Mouse (Mus musculus): ENCODE measurements around the gene Ppox.
A peak's percentile ranks its signal among the peaks of the same experiment; 100 is the strongest.

The Ppox gene

DNA sequence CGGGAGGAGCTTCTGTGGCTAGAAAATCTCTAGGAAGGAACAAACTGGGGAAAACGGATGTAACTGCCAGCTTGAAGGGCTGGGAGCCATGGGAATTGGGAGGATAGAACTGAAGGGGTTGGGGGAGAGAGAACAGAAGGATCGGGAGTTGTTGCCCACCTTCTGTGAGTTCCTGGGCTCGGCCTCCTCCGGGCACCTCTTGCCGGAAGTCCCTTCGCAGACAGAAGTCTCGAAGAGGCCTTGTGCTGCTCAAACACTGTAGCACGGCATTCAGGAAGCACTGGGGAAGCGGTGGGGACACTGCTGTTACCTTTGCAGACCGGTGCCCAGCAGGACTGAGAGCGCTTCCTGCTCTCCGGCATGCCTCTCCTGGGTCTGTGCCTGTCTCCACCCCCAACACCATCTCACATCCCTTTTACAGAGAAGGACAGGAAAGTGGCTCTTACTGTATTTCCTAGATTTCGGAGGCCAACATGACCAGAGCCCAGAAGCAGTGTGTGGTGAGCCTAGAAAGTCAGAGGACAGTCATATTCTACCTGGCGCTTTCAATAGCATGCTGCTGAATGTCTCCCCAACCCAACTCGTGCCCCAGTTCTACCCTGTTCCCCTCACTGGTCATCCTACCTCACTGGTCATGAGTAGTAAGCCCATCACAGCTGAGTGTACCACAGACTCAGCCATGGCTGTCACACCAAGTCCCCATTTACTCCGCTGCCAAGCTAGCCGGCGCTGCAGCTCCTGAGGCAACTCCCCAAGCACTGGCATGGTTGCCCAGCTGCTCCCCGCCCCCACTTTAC is 4.3 kb upstream of the Ppox start:
- no peak for DNase-seq (ENCODE audit: low read depth)

GRCm38 (mm10) chr1:171284491-171284890 is 3.5 kb upstream of the Ppox start:
- DNase-seq (ENCODE audit: low read depth): no peak

DNA sequence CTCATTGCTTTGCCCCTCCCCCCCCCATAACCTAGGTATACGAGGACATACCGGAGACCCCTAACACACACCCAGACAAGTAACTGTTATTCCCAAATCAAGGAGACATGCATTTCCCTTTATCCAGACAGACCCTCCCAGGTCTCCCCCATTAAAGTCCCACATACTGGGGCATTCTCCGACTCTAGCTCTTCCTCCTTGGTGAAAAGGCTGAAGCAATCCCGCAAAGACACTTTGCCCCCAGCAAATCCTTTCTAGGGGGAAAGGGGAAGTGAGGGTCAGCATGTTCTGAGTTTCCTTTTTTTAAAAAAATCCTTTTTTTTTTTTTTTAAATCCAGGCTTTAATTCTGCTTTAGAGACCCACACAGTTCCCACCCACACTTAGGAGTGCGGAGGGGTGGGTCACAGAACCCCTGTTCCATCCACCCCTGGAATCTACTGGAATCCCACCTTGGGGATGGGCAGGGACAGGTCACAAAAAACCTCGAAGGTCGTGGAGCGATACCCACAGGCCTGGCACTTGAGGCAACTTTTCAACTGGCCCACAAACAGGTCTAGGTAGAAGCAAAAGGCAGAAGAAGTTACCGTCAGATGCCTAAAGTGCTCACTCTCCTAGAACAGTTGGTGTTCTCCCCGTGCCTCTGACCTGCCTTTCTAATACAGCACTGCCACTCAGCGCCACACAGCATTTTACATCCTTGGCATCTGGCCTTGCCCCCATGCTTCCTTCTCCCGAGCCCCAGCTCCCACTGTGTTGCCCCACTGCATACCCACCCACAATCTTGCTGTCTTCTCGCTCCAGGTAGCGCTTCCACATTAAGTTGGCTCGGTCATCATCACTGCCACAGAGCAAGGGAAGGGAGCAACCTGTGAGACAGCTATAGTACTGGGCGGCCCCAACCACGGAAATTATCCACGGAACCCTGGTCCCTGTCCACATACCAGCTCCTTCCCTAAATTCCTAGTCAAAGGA is 2.5 kb upstream of the Ppox start:
- DNase-seq (ENCODE audit: low read depth): no peak

- no peak for DNase-seq (ENCODE audit: low read depth)
These were observed 1.3 kb upstream of the Ppox start for GRCm38 (mm10) chr1:171282086-171282805.

GRCm38 (mm10) chr1:171281528-171281923 is 540 bp upstream of the Ppox start:
- peak; percentile 90 for DNase-seq (ENCODE audit: low read depth)

GRCm38 (mm10) chr1:171280250-171280915 is 603 bp downstream of the Ppox start:
- DNase-seq (ENCODE audit: low read depth): no peak

DNA sequence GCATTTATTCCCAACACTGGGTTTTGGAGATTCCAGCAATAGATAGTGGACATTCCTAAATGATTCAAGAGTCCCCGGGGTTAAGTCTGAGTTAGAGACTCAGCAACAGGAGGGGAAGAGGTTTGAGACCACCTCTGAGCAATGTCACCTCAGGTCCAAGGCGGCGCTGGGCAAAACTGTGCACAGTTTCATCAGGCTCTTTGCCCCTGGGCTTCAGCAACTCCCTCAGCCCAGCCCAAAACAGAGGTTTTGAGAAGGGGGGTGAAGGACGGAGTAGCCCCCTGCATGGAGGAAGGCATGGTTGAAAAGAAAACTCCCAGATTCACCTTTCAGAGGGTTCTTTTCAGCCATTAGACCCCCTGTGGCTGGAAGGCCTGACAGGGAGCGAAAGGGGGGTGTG is 1.3 kb downstream of the Ppox start:
- no peak for DNase-seq (ENCODE audit: low read depth)

- no peak for DNase-seq (ENCODE audit: low read depth)
These were observed 1.8 kb downstream of the Ppox start for GRCm38 (mm10) chr1:171279012-171279705.

DNA sequence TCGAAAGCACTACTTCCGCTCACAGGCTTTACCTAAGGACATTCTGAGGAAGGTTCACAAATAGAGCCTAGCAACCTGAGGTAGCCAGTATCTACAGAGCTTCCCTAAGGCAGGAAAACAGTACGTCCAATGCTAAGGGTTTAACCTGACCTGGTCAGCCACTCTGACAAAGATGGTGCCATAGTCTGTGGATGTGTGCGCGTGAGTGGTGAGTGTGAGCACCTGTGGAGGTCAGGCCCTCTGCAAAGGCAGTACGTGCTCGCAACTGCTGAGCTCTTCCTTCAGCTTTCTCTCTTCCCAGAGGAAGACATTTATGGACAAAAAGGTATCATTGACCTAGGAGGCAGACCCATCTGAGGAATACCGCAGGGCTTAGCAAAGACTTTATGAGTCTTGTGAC is 2.5 kb downstream of the Ppox start:
- no peak for DNase-seq (ENCODE audit: low read depth)

DNA sequence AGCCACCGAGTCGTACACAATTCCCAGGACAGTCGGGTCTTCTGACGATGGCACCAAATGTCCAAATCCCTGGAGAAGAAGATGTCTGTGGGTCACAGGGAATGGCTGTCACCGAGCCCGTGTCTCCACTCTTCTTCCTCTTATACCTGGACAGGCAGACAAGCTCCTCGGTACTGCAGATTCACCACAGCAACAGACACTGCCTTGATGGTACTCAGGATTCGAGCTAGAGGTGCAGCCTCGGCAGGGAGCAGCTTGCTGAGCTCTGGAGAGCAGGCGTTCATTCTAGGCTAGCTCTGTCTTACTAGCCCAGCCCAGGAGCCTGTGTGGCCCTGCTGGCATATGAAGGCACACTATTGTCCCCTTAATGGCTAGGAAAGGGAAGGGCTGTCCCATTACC is 3.2 kb downstream of the Ppox start:
- no peak for DNase-seq (ENCODE audit: low read depth)

DNA sequence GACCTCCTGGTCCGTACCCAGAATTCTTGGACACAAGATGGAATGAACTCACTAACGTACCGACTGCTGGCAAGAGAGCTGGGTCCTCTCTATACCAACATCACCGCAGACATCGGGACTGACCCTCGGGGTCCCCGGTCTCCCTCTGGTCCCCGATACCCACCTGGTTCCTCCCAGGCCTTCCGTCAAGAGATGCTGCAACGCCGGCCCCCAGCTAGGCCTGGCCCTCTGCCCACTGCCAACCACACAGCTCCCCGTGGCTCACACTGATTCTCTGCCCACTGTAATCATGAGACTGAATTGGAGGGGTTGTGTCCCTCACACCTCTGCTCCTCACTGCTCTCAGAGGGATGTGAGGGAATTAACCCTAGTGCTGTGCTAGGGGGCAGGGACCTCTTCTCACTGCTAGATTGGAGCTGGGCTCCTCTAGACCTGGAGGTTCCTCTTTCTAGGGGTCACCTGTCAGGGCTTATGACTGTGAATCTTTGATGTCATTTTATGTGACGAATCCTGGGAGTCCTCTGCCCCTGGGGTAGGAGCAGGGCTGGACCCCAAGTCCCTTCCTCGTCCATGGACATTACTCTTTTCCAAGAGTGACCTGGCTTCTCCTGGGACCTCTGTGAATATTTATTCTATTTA is 4.8 kb downstream of the Ppox start:
- DNase-seq (ENCODE audit: low read depth): no peak

DNA sequence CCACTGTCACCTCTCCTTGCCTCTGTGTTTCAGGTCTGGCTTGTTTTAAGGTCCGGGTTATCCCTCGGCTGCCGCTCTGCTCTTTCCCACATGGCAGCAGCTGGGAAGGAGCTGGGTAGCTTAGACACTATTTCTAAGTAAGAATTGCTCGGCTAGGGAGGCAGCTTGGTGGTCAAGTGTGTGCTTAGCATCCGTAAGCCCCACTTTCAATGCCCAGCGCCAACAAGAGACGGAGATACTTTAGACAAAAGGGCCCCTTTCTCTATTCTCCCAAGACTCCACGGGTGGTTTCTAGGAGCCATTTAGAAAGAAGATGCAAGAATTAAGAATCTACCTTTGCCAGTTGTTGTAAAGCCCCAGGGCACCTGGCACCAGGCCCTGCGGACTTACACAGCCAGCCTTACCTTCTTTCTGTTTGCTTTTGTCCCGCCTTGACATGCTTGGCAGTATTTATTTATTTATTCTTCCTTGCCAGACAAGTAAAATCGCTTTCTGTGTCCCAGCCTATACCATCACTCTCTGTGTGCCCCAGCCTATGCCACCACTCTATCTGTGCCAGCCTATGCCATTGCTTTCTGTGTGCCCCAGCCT is 5.7 kb downstream of the Ppox start:
- no peak for DNase-seq (ENCODE audit: low read depth)

DNA sequence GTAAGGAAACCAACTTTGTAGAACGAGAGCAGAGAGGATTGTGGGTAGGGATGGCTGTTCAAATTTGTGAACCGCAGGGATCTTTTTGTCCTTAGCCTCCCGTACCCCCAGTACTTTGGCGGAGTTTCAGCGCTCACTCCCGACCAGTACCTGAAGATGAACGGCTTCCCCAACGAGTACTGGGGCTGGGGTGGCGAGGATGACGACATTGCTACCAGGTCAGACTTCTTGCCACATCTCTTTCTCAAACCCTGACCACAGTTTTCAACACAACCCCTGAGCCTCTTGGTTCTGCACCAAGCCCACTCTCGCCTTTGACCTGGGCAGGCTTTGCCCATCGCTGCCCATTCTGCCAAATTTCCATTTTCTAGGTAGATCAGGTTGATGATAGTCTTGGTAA is 6.8 kb downstream of the Ppox start:
- no peak for DNase-seq (ENCODE audit: low read depth)

DNA sequence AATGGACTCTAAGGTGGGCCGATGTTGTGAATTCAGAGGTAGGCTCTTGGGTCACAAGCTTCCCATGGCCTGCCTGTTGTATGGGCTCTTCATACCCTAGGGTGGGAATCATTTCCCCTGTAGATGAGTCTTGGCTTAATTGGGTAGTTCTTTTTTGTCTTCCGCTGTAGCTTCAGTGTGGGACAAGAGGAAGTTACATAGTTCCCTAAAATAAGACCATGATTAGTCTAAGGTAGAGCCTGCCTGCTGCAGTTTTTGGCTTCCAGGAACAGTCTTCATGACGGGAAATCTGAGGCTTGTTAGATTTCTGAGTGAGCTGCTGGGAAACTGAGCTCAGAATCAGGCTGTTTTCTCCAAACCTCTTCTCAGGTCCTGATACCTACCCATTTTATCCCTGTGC is 8.9 kb downstream of the Ppox start:
- DNase-seq (ENCODE audit: low read depth): no peak

- DNase-seq (ENCODE audit: low read depth): no peak
These were observed 9.4 kb downstream of the Ppox start for GRCm38 (mm10) chr1:171271622-171272021.

DNA sequence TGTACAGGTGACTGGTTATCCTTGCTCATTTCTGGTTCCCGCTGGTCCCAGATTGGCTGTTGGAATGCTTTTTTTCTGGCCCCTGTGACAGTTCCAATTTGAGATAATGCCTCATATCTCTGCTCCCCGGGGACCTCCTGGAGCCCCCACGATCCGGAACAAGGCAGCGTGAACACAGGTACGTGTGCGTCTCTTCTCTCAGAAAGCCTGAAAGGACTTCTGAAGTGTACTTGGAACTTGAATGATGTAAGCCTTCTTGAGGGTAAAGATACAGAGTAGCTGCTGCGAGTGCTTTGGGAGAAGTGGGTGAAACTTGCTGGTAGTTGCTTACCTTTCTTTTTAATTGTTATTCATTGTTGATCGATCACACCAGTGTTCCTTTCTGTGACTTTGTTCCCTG is 9.8 kb downstream of the Ppox start:
- no peak for DNase-seq (ENCODE audit: low read depth)

DNA sequence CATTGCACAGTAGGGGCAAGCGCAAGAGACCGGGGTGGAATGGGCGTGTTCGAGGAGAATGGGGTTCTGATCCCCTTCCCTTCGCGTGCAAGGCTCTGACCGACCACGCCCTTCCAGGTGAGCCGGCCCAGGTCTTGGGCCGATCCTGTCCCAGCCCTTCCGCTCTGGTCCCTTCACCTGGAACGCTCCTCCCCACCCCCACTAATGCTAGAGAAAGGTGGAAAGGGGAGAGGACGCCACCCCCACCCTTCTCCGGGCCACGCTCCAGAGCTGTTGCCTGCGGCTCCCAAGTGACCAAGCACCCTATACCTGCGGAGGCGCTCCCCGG is 10.4 kb downstream of the Ppox start:
- no peak for DNase-seq (ENCODE audit: low read depth)

- DNase-seq (ENCODE audit: low read depth): peak; percentile 95
These were observed 11.0 kb downstream of the Ppox start, which contains the start of gene B4galt3 for GRCm38 (mm10) chr1:171269848-171270572. B4galt3 (plus strand) TSS chr1:171270328.

- DNase-seq (ENCODE audit: low read depth): no peak
These were observed 12.6 kb downstream of the Ppox start for GRCm38 (mm10) chr1:171268341-171268740.

All from induced T-regulatory cell, adult 2 months (primary cell).